Comparison of ENCODE assay signal across 16 mouse cellular contexts in genomic region chr5:129282133-129282532, GRCm38 (mm10).
DNase-seq lines count a peak whose midpoint lies in the region; ATAC-seq and TF ChIP-seq lines count a peak whose summit lies in the region.
"Had no signal": no experiment of that assay in that cellular context is flagged by ENCODE, and none has a peak within 500 bp of the region (broad histone marks: within the 10 kb centered on the region; RNA-seq: fewer than 3 reads in every experiment).

No protein-coding gene starts in this region.

- no peak overlapping the region for H3K9ac ChIP-seq in ES-E14 (ENCODE audit: insufficient read depth, low read depth, low read length, poor library complexity, severe bottlenecking)
- no peak overlapping the region for H3K9ac ChIP-seq in hindbrain, embryonic 11.5 days (ENCODE audit: low read depth, low read length)
- no peak overlapping the region for H3K9ac ChIP-seq in midbrain, embryonic 13.5 days (replicated peaks)
- no peak overlapping the region for H3K9ac ChIP-seq in liver, embryonic 11.5 days (ENCODE audit: low read depth, low read length)
- H3K9ac ChIP-seq: embryonic facial prominence, embryonic 15.5 days; heart, embryonic 12.5 days; liver, embryonic 12.5 days had no signal

- peaks cover 45% of the 10 kb centered on the region for H3K4me1 ChIP-seq in E14TG2a.4 (replicated peaks; ENCODE audit: low read depth, low read length)
- H3K4me1 ChIP-seq in ES-E14 (ENCODE audit: control insufficient read depth in 2 of 2, insufficient read depth in 2 of 2, low read length in 2 of 2, poor library complexity in 1 of 2): peaks cover 6 to 22% of the 10 kb centered on the region in 2 experiments; a peak in 3 of 4 replicates
- peaks cover 6% of the 10 kb centered on the region; the same call in 1 of the 2 replicates for H3K4me1 ChIP-seq in hindbrain, embryonic 11.5 days (replicated peaks; ENCODE audit: control insufficient read depth, insufficient read depth, low read length)
- H3K4me1 ChIP-seq in midbrain, embryonic 13.5 days (replicated peaks): peaks cover 21% of the 10 kb centered on the region
- no peaks in the 10 kb centered on the region; the same call in 1 of the 2 replicates for H3K4me1 ChIP-seq in liver, embryonic 11.5 days (replicated peaks; ENCODE audit: control insufficient read depth, insufficient read depth, low read length)
- H3K4me1 ChIP-seq: embryonic facial prominence, embryonic 15.5 days; heart, embryonic 12.5 days; liver, embryonic 12.5 days had no signal

- peak overlapping the region; percentile 64; the same call in 1 of the 2 replicates for H3K27ac ChIP-seq in ES-E14 (ENCODE audit: insufficient read depth, low read depth, low read length, poor library complexity, severe bottlenecking)
- H3K27ac ChIP-seq in hindbrain, embryonic 11.5 days (ENCODE audit: low read depth, low read length): peak overlapping the region; percentile 70
- H3K27ac ChIP-seq in midbrain, embryonic 13.5 days: peak overlapping the region; percentile 25; the same call in 1 of the 2 replicates
- H3K27ac ChIP-seq in liver, embryonic 11.5 days (ENCODE audit: low read depth, low read length): no peak overlapping the region
- H3K27ac ChIP-seq: embryonic facial prominence, embryonic 15.5 days; liver, embryonic 12.5 days had no signal

- no peaks in the 10 kb centered on the region for H3K9me3 ChIP-seq in E14TG2a.4 (ENCODE audit: low read length)
- H3K9me3 ChIP-seq in ES-E14 (ENCODE audit: control insufficient read depth, insufficient read depth, low read depth, low read length): no peaks in the 10 kb centered on the region
- H3K9me3 ChIP-seq in hindbrain, embryonic 11.5 days (ENCODE audit: control insufficient read depth, low read length): no peaks in the 10 kb centered on the region
- no peaks in the 10 kb centered on the region for H3K9me3 ChIP-seq in midbrain, embryonic 13.5 days
- H3K9me3 ChIP-seq in liver, embryonic 11.5 days (ENCODE audit: control insufficient read depth, low read length): no peaks in the 10 kb centered on the region
- H3K9me3 ChIP-seq: embryonic facial prominence, embryonic 15.5 days; heart, embryonic 12.5 days; liver, embryonic 12.5 days had no signal

- H3K36me3 ChIP-seq in E14TG2a.4 (ENCODE audit: insufficient read depth, low read length): no peaks in the 10 kb centered on the region
- no peaks in the 10 kb centered on the region for H3K36me3 ChIP-seq in ES-E14 (ENCODE audit: control insufficient read depth, insufficient read depth, low read length, poor library complexity, severe bottlenecking)
- no peaks in the 10 kb centered on the region for H3K36me3 ChIP-seq in hindbrain, embryonic 11.5 days (ENCODE audit: control insufficient read depth, insufficient read depth, low read length)
- no peaks in the 10 kb centered on the region for H3K36me3 ChIP-seq in midbrain, embryonic 13.5 days
- no peaks in the 10 kb centered on the region for H3K36me3 ChIP-seq in liver, embryonic 11.5 days (ENCODE audit: control insufficient read depth, insufficient read depth, low read length)
- H3K36me3 ChIP-seq: embryonic facial prominence, embryonic 15.5 days; heart, embryonic 12.5 days; liver, embryonic 12.5 days had no signal

- no peak overlapping the region for H3K4me2 ChIP-seq in hindbrain, embryonic 11.5 days (replicated peaks; ENCODE audit: low read depth, low read length)
- no peak overlapping the region for H3K4me2 ChIP-seq in midbrain, embryonic 13.5 days (replicated peaks)
- H3K4me2 ChIP-seq in liver, embryonic 11.5 days: no peak overlapping the region
- H3K4me2 ChIP-seq: embryonic facial prominence, embryonic 15.5 days; heart, embryonic 12.5 days; liver, embryonic 12.5 days had no signal

- no peak for TF ChIP-seq CTCF in E14TG2a.4 (conservative IDR thresholded peaks at IDR 0.05; ENCODE audit: low read length)

- 7% methylated on average over 8 of the region's 8 CpGs for WGBS in hindbrain, embryonic 11.5 days
- 2% methylated on average over 8 of the region's 8 CpGs for WGBS in midbrain, embryonic 13.5 days
- WGBS in liver, embryonic 11.5 days: 15% methylated on average over 8 of the region's 8 CpGs

- peak overlapping the region; percentile 43; the same call in 1 of the 2 replicates for H3K4me3 ChIP-seq in E14TG2a.4 (replicated peaks; ENCODE audit: low read length)
- H3K4me3 ChIP-seq in ES-E14 (ENCODE audit: insufficient read depth in 1 of 2, low read depth in 1 of 2, low read length in 2 of 2, poor library complexity in 1 of 2, severe bottlenecking in 1 of 2): no peak overlapping the region
- H3K4me3 ChIP-seq in hindbrain, embryonic 11.5 days (ENCODE audit: low read depth, low read length): no peak overlapping the region
- no peak overlapping the region for H3K4me3 ChIP-seq in midbrain, embryonic 13.5 days (replicated peaks)
- H3K4me3 ChIP-seq in liver, embryonic 11.5 days (ENCODE audit: low read depth, low read length): no peak overlapping the region
- H3K4me3 ChIP-seq: embryonic facial prominence, embryonic 15.5 days; heart, embryonic 12.5 days; liver, embryonic 12.5 days had no signal

- DNase-seq in ES-E14 (ENCODE audit: low read depth, low spot score): peak; percentile 65
- DNase-seq in hindbrain, embryonic 11.5 days (ENCODE audit: low spot score): no peak
- DNase-seq in yolk sac, embryonic 10.5 days (ENCODE audit: low spot score): no peak
- DNase-seq in frontal cortex, postnatal 36 days (ENCODE audit: low spot score in 2 of 2): no peak
- no peak for DNase-seq in liver, embryonic 11.5 days (ENCODE audit: low spot score)
- DNase-seq: adrenal gland, postnatal 10 days; cerebellum, postnatal 36 days; gastrocnemius, postnatal 25 days; kidney, adult 9 months; right cerebral cortex, postnatal 14 days; thymus, adult 18-20 months had no signal

- in situ Hi-C loops in ES-E14 (cut with MboI; ENCODE audit: low sequenced_read_pairs in 2 of 2, unreplicated experiment in 2 of 2): no loop called here

- H3K27me3 ChIP-seq in E14TG2a.4 (ENCODE audit: insufficient read depth, low read length): peaks cover 5% of the 10 kb centered on the region; the same call in 1 of the 2 replicates
- H3K27me3 ChIP-seq in hindbrain, embryonic 11.5 days (ENCODE audit: control insufficient read depth, insufficient read depth, low read length): no peaks in the 10 kb centered on the region
- H3K27me3 ChIP-seq in midbrain, embryonic 13.5 days: 0 out of 2 replicates have a peak, but pooled peaks cover 3% of the 10 kb centered on the region
- H3K27me3 ChIP-seq in liver, embryonic 11.5 days (replicated peaks; ENCODE audit: control insufficient read depth, insufficient read depth, low read length): no peaks in the 10 kb centered on the region
- H3K27me3 ChIP-seq: embryonic facial prominence, embryonic 15.5 days had no signal

- ATAC-seq in hindbrain, embryonic 11.5 days (ENCODE audit: low FRiP score): no peak
- 0 out of 2 replicates have a peak, but pooled peaks have one; percentile 55 for ATAC-seq in midbrain, embryonic 13.5 days
- ATAC-seq in liver, embryonic 11.5 days (replicated peaks; ENCODE audit: low FRiP score): no peak
- ATAC-seq: liver, embryonic 12.5 days had no signal

TF ChIP-seq in ES-E14, 5 proteins besides CTCF, POLR2A, EP300 and RAD21:
- TF ChIP-seq HCFC1 (IDR thresholded peaks at IDR 0.05; ENCODE audit: borderline replicate concordance, insufficient read depth, low read length) (no peak), MAFK (IDR thresholded peaks at IDR 0.05; ENCODE audit: insufficient read depth, low read depth, low read length) (no peak), ZC3H11A (IDR thresholded peaks at IDR 0.05; ENCODE audit: borderline replicate concordance, low read depth, low read length) (no peak), CHD2 (IDR thresholded peaks at IDR 0.05; ENCODE audit: low read depth, low read length) (no peak), ZNF384 (IDR thresholded peaks at IDR 0.05; ENCODE audit: low read depth, low read length) (no peak)
